Mouse (Mus musculus) frontal cortex, adult 2 months (tissue): ENCODE results near the gene Zfp280b. TPM values are rescaled to one million over a fixed set of nuclear protein-coding genes. Genes with fewer than 3 reads are reported as not detected.
"Not testable (repeated sequence)": the region's sequence is repeated elsewhere in the genome, so short reads cannot be mapped to it uniquely, and the experiment has no call there.

Experiments used
- DNase-seq, 2 experiments: peaks; one replicate each; pipeline ENCODE4 v3.0.0; 2022; ENCODE audit warnings: low spot score in 1 of 2; ENCODE audit errors: extremely low spot score in 1 of 2
- polyA plus RNA-seq: library from polyadenylated mRNA; depleted of rRNA; stranded (reverse); fragments of >200 nt; gene quantifications from 2 replicates; pipeline ENCODE4 v1.2.3, GENCODE M21; 2012; rRNA removed

The Zfp280b gene
- 8.8 and 9.7 TPM in 2 replicates for polyA plus RNA-seq

DNA sequence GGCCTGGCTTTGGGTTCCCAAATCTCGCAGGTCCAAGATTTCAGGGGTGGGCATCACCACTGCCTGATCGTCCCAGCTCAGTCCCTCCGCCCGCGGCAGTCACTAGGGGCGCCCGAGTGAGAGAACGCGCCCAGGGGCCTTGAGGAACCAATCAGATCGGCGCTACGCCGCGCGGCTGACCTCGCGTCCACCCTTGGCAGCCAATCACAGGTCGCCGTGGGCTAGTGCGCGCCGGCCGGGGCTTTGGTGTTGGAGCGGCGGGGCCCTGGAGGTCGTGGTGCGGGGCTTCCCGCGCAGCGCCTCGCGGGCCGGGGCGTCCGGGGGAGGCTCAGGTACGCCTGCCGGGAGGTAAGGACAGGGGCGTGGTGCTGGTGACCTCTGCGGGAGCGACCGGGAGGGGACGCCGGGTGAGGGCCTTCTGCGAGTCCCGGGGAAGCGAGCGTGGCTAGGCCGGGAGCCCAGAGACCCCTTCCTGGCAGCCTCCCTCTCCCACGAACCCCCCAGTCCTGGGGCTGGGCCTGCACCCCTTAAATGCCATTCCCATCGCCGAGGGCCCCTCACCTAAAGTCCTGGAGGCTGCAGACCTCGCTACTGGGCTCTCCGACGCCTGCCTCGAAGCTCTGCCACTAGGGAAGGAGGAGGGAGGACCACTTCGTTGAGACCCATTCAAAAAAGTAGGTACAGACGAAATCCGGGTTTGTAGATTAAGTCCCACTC, at the start of gene Zfp280b:
Gene Zfp280b (plus strand): TSS at position 249 of the 717 bp plus-strand sequence.
- peak; percentile 86 to 96 for DNase-seq

DNA sequence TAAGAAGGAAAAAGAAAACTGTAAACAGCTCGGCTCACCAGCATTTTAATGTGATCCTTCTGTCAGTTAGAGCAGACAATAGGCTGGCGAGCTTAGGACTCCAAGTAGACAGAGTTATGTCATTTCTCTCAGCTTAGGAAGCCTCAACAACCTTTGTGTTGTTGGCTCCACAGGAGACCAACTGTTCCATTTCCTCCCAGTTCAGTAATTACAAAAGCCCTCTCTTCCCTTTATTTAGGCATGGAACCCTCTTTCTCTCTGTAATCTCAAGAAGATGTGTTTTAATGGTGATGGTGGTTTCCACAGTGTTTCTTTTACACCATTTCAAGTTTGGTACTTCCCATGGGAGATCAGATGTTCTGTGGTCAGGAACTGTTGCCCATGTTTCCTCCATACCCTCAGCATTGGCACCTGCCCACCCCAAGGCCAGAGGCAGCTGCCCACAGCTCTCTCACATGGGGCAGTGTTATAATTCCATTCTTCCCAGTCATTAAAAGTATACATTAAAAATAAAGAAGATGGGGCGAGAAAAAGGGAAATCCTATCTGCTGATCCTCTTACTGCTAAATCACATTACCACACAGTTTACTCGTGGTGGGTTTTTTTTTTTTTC, 41.9 kb upstream of the Zfp280b start:
- DNase-seq: no peak

DNA sequence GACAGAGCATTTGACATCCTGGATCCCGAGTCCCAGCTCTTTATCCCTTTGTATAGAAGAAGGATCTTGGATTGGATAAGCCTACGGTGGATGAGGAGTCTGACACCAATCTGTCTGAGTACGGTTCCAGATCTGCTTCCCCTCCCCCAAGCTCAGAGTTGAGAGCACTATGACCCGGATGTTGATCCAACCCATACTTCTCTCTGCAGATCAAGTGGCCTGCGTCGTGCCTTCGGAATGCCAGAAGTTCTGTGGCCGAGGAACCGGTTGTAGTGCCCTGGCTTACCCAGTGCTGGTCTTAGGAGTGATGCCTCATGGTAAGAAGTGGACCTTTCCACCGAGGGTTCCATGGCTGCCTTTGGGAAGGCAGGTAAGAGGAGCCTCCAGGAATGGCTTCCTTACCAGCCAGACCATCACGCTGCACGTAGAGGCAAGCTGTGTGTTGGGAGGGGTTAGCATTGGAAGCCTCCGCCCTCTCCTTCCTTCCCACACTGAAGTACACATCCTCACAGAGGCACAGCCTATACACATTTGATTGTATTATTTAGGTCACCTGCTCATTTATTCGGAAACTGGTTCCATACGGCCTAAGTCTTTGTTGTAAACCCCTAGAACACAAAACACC, 38.7 kb upstream of the Zfp280b start:
- no peak for DNase-seq

GRCm38 (mm10) chr10:75994531-75995210, 37.8 kb upstream of the Zfp280b start:
- DNase-seq: not testable (repeated sequence)

DNA sequence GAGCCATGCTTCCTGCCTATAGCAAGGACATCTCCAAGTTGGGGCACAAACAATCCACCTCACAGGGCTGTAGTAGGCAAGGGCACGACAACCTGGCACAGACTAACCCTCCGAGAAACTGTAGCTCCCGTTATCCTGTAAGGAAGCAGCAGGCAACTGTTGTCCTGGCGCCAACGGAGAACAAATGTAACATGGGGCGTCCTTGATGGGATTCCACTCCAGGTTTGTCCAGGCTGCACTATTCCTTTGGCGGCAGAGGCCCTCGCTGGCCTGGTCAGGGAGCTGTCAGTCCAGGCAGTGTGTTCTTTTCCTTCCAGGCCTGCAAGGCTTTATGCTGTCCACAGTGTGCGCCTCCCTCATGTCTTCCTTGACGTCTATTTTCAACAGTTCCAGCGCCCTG, 37.0 kb upstream of the Zfp280b start:
- no peak for DNase-seq

- no peak for DNase-seq
Observed at GRCm38 (mm10) chr10:75996315-75996714, 36.1 kb upstream of the Zfp280b start.

DNA sequence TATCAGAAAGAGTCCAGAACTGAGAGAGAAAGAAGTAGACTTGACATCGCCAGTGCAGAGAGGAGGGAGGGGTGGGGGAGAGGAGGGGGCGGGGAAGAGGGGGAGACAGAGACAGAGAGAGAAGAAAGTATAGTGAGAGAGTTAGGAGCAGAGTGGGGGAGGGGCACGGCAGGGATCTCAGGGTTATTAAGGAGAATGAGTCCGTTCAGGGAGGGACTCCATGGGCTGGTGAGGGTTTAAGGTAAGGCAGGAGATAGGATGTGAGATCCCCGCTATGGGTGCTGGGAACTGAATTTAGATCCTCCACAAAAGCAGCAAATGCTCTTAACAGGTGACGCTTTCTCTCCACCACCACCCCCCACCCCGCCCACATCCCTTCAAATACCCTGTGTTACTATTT, 31.3 kb upstream of the Zfp280b start:
- DNase-seq: no peak

- no peak for DNase-seq
Observed at GRCm38 (mm10) chr10:76002101-76002521, 30.3 kb upstream of the Zfp280b start.

GRCm38 (mm10) chr10:76002615-76003014, 29.8 kb upstream of the Zfp280b start:
- DNase-seq: no peak

- DNase-seq: no peak
Observed at GRCm38 (mm10) chr10:76003221-76003620, 29.2 kb upstream of the Zfp280b start.

DNA sequence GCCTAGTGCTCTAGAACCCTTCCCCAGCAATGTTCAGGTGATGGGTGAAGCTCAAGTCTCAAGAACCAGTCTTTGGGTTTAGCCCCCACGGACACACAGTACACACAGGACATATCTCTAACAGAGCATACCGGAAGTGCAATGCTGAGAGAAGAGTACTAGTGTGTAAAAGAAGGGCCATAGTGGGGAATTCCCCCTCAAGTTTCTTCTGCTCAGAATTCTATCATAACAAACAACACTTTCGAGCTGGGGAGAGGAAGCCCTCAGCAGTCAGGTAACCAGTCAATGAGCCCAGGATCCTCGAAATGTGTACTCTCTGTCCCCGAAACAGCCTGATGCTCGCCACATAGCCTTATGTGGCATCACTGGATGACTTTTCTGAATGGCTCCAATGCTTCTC, 26.1 kb upstream of the Zfp280b start:
- no peak for DNase-seq

DNA sequence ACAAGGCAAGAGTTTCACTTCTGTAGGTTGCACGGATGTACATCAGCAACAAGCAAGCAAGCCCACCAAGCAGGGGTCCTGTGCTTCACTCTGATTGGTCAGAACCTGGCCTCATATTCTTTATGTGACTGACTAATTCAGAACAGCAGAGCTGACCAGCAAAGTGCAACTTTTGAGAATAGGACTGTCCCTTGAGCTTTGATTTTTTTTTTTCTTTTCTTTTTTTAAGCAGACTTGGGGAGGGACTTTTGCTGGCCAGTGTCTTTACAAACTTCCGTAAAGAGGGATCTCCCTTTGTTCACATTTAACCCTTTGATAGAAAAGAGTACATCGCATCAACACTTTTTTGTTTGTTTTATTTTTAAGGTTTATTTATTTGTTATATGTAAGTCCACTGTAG, 22.6 kb upstream of the Zfp280b start:
- no peak for DNase-seq

DNA sequence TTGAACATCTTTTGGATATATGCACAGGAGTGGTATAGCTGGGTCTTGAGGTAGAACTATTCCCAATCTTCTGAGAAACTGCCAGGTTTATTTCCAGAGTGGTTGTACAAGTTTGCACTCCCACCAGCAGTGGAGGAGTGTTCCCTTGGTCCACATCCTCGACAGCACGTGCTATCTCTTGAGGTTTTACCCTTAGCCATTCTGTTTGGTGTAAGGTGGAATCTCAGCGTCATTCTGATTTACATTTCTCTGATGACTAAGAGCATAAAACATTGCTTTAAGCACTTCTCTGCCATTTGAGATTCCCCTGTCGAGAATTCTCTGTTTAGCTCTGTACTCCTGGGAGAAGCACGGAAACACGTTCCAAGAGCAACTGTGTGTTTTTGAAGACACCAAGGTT, 19.5 kb upstream of the Zfp280b start:
- peak in 1 of 2 experiments; percentile 13 for DNase-seq

- no peak for DNase-seq
Observed at GRCm38 (mm10) chr10:76016886-76017285, 15.6 kb upstream of the Zfp280b start.

- no peak for DNase-seq
Observed at GRCm38 (mm10) chr10:76021728-76022127, 10.7 kb upstream of the Zfp280b start.

DNA sequence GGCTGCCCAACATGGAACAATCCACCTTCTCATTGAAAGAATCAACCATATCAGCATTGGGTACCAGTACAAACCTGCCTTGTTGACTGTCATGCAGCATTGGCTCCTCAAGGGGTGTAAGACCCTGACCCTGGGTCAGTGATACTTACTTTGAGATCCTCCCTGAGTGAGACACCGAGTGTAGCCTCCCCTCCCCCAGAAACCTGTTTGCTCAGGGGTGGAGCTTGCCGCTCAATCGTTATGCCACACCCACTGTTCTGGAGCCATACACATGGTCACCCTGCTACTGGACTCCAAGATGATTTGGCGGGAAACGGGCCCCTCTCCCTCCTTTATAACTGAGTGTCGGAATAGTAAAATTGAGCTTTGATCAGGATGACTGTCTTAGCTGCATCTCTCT, 8.5 kb upstream of the Zfp280b start:
- no peak for DNase-seq

GRCm38 (mm10) chr10:76025470-76026190, 6.8 kb upstream of the Zfp280b start:
- DNase-seq: no peak

DNA sequence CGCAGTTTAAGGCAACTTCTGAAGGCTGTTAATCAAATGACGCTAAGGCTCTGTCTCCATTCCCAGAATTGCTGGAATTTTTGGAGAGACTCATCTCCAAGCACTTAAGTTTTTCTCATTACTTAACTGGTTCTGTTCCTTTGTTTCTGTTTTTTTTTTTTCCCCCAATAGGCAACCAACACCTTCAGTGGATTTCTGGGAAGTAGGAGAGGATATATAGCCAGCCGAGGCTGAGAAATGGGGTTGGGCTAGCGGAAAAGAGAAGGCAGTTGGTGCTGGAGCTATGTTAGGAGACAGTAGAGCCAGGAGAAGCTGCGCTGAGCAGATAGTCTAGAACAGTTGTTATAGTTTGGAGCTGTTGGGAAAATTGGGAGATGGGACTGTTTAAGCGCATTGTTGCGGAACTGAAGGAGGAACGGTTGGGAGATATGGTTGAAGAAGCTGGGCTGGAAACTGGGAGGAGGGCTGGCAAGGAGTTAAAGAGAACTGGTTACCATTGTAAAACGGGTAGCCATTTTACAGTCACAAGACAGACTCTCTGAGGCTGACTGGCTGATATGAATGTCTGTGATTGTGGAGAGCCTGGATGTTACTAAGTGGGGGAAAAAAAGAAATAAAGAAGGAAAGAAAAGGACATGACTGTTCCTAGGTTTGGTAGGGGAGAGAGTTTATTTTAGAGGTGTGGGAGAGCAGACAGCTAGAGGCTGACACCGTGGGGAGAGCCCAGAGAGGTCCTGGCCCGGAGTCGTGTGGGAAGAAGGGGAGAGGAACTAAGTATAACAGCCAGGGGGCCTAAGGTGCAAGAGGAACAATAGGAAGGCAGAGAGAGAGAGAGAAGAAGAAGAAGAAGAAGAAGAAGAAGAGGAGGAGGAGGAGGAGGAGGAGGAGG, 5.1 kb upstream of the Zfp280b start:
- DNase-seq: no peak

DNA sequence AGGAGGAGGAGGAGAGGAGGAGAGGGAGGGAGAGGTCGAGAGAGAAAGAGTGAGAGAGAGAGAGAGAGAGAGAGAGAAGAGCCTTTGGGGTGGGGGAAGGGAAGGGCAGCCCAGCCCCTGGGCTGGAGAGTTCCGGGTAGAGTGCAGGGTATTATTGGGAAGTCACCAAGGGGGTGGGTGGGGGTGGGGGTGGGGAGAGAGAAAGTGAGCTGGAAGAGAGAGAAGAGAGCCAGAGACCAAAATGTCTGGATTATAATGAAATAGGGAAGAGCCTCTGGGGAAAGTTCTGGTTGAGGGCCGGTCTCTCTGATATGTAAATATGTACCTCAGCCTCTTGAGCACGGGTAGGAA, 4.5 kb upstream of the Zfp280b start:
- DNase-seq: no peak

GRCm38 (mm10) chr10:76028396-76028795, 4.1 kb upstream of the Zfp280b start:
- DNase-seq: no peak
